Mouse (Mus musculus) spleen, adult 2 months (tissue): ENCODE measurements around the gene Lrrc29. TPM values are rescaled to one million over a fixed set of nuclear protein-coding genes. Genes with fewer than 3 reads are reported as not detected.

Source experiments
- DNase-seq, 2 experiments: peaks; one replicate each; pipeline versions ENCODE4 v3.0.0 to v3.0.0-alpha.2; 2012 to 2021; ENCODE audit warnings: low spot score in 2 of 2, low read depth in 1 of 2
- H3K27ac ChIP-seq: fragments of 200-500 bp; 2 replicates; pipeline ENCODE4 v1.5.1; 2012; ENCODE audit warnings: low read length, inconsistent platforms; ENCODE audit not compliant: insufficient read depth
- H3K27me3 ChIP-seq: fragments of 200-500 bp; 2 replicates; pipeline ENCODE4 v1.6.1; 2012; ENCODE audit warnings: mild to moderate bottlenecking, moderate library complexity, low read length, inconsistent platforms; ENCODE audit not compliant: control insufficient read depth, insufficient read depth
- H3K36me3 ChIP-seq: fragments of 200-500 bp; 2 replicates; pipeline ENCODE4 v1.6.1; 2012; ENCODE audit warnings: mild to moderate bottlenecking, low read length, inconsistent platforms; ENCODE audit not compliant: control insufficient read depth, insufficient read depth
- H3K4me1 ChIP-seq: fragments of 200-500 bp; 2 replicates; pipeline ENCODE4 v1.6.1; 2011; ENCODE audit warnings: inconsistent platforms; ENCODE audit not compliant: control insufficient read depth, insufficient read depth, insufficient read length
- H3K4me3 ChIP-seq: fragments of 200-500 bp; 2 replicates; pipeline ENCODE4 v1.5.1; 2011; ENCODE audit warnings: mild to moderate bottlenecking, inconsistent platforms; ENCODE audit not compliant: insufficient read depth, insufficient read length; ENCODE audit errors: extremely low read depth
- CTCF ChIP-seq: fragments of 200-500 bp; IDR thresholded peaks from 2 replicates; pipeline ENCODE4 v1.5.1; 2011; ENCODE audit warnings: mild to moderate bottlenecking, inconsistent platforms; ENCODE audit not compliant: insufficient read depth, insufficient read length, insufficient replicate concordance; ENCODE audit errors: extremely low read depth
- POLR2A ChIP-seq: fragments of 200-500 bp; IDR thresholded peaks from 2 replicates; pipeline ENCODE4 v1.6.1; 2011; ENCODE audit warnings: low read depth, low read length, inconsistent platforms
- WGBS: fragments of 180-500 bp; shearing (Covaris S2); methylation state at CpG from one replicate; pipeline ENCODE4 v1.1.7; 2018; 5-methylcytosine and 5-hydroxymethylcytosine counted together
- polyA plus RNA-seq: library from polyadenylated mRNA; depleted of rRNA; stranded (reverse); fragments of >200 nt; gene quantifications from 2 replicates; pipeline ENCODE4 v1.2.3, GENCODE M21; 2012

The Lrrc29 gene
- polyA plus RNA-seq, 1 experiment = 9.2 TPM

GRCm38 (mm10) chr8:105336373-105337130, 10.5 kb upstream of the Lrrc29 start:
- H3K27ac ChIP-seq = no peak overlapping the region
- no peaks in the 10 kb centered on the region for H3K27me3 ChIP-seq
- no peak overlapping the region for H3K4me3 ChIP-seq
- H3K36me3 ChIP-seq = peaks cover 45% of the 10 kb centered on the region
- no peak for DNase-seq
- no peak for TF ChIP-seq POLR2A
- TF ChIP-seq CTCF = no peak
- peaks cover 3% of the 10 kb centered on the region; the same call in 1 of the 2 replicates for H3K4me1 ChIP-seq
- 94% methylated on average over 32 of the region's 32 CpGs for WGBS

GRCm38 (mm10) chr8:105332523-105332922, 6.4 kb upstream of the Lrrc29 start:
- H3K4me3 ChIP-seq = no peak overlapping the region
- WGBS = 75% methylated on average over 2 of the region's 2 CpGs
- peaks cover 69% of the 10 kb centered on the region for H3K36me3 ChIP-seq
- TF ChIP-seq CTCF (no peak), POLR2A (no peak)
- no peaks in the 10 kb centered on the region for H3K4me1 ChIP-seq
- H3K27me3 ChIP-seq = no peaks in the 10 kb centered on the region
- no peak overlapping the region for H3K27ac ChIP-seq
- no peak for DNase-seq

- WGBS = 95% methylated on average over 9 of the region's 9 CpGs
- DNase-seq = no peak
- no peaks in the 10 kb centered on the region for H3K27me3 ChIP-seq
- peaks cover 64% of the 10 kb centered on the region for H3K36me3 ChIP-seq
- TF ChIP-seq CTCF (no peak), POLR2A (no peak)
- H3K27ac ChIP-seq = no peak overlapping the region
- no peak overlapping the region for H3K4me3 ChIP-seq
- H3K4me1 ChIP-seq = peaks cover 2% of the 10 kb centered on the region; the same call in 1 of the 2 replicates
Observed at GRCm38 (mm10) chr8:105331931-105332330, 5.9 kb upstream of the Lrrc29 start.

- Histone ChIP-seq H3K27me3 (no peaks in the 10 kb centered on the region), H3K36me3 (peaks cover 59% of the 10 kb centered on the region), H3K4me1 (peaks cover 4% of the 10 kb centered on the region; the same call in 1 of the 2 replicates), H3K27ac (no peak overlapping the region), H3K4me3 (no peak overlapping the region)
- TF ChIP-seq POLR2A (no peak), CTCF (no peak)
- WGBS = 94% methylated on average over 22 of the region's 22 CpGs
- no peak for DNase-seq
Observed at GRCm38 (mm10) chr8:105331469-105331868, 5.4 kb upstream of the Lrrc29 start.

GRCm38 (mm10) chr8:105330325-105330724, 4.2 kb upstream of the Lrrc29 start:
- peaks cover 8% of the 10 kb centered on the region; the same call in 1 of the 2 replicates for H3K4me1 ChIP-seq
- no peak overlapping the region for H3K4me3 ChIP-seq
- TF ChIP-seq CTCF (no peak), POLR2A (no peak)
- H3K27me3 ChIP-seq = no peaks in the 10 kb centered on the region
- 98% methylated on average over 12 of the region's 12 CpGs for WGBS
- H3K36me3 ChIP-seq = peaks cover 47% of the 10 kb centered on the region
- no peak overlapping the region for H3K27ac ChIP-seq
- DNase-seq = no peak

- Histone ChIP-seq H3K27me3 (no peaks in the 10 kb centered on the region), H3K4me3 (peak overlapping the region; percentile 74), H3K27ac (peak overlapping the region; percentile 5; the same call in 1 of the 2 replicates), H3K36me3 (peaks cover 31% of the 10 kb centered on the region), H3K4me1 (peaks cover 9% of the 10 kb centered on the region; the same call in 1 of the 2 replicates)
- 39% methylated on average over 6 of the region's 6 CpGs for WGBS
- TF ChIP-seq CTCF (no peak), POLR2A (no peak)
- no peak for DNase-seq
Observed at GRCm38 (mm10) chr8:105326968-105327367, 890 bp upstream of the Lrrc29 start.

GRCm38 (mm10) chr8:105325641-105326093, 411 bp downstream of the Lrrc29 start:
- Histone ChIP-seq H3K27me3 (no peaks in the 10 kb centered on the region), H3K4me3 (peak overlapping the region; percentile 66), H3K27ac (peak overlapping the region; percentile 42), H3K36me3 (peaks cover 22% of the 10 kb centered on the region), H3K4me1 (peaks cover 9% of the 10 kb centered on the region; the same call in 1 of the 2 replicates)
- TF ChIP-seq POLR2A (no peak), CTCF (no peak)
- DNase-seq = no peak
- under 1% methylated on average over 12 of the region's 12 CpGs for WGBS
